Mouse (Mus musculus) CD8-positive naive resting alpha-beta T cell, adult 57 days (primary cell): ENCODE measurements around the gene Olfr1262. TPM values are rescaled to one million over a fixed set of nuclear protein-coding genes. Genes with fewer than 3 reads are reported as not detected.

ENCODE experiments used
- total RNA-seq: library from RNA; stranded (reverse); gene quantifications from one replicate; pipeline ENCODE4 v1.2.4, GENCODE M21; 2023

Gene Olfr1262
- total RNA-seq, result not detected

GRCm38 (mm10) chr2:89999845-90000244 lies at the start of gene Olfr1262:
TSS of gene Olfr1262 (plus strand) at chr2:90000145.

GRCm38 (mm10) chr2:89974184-89974583 lies 25.8 kb upstream of the Olfr1262 start, which contains the start of gene Olfr1260:
TSS of gene Olfr1260 (plus strand) at chr2:89974340.

GRCm38 (mm10) chr2:89990921-89991320 lies 9.0 kb upstream of the Olfr1262 start, which contains the start of gene Olfr1261:
TSS of gene Olfr1261 (plus strand) at chr2:89991221.

GRCm38 (mm10) chr2:90011831-90012230 lies 11.9 kb downstream of the Olfr1262 start, which contains the start of gene Olfr1263:
TSS of gene Olfr1263 (plus strand) at chr2:90012131.

GRCm38 (mm10) chr2:90025477-90025876 lies 25.5 kb downstream of the Olfr1262 start, which contains the start of gene Olfr1264:
TSS of gene Olfr1264 (minus strand) at chr2:90025577.

GRCm38 (mm10) chr2:90035037-90035436 lies 35.1 kb downstream of the Olfr1262 start, which contains the start of gene Olfr1265:
TSS of gene Olfr1265 (plus strand) at chr2:90035337.

Other genes starting within 250 kb of the Olfr1262 start
- gene Olfr1253, start 243.1 kb upstream of the Olfr1262 start, total RNA-seq, result not detected
- gene Olfr1254, start 206.5 kb upstream of the Olfr1262 start, total RNA-seq, result not detected
- gene Olfr1255, start 188.1 kb upstream of the Olfr1262 start, total RNA-seq, result not detected
- not detected for gene Olfr1256, start 158.6 kb upstream of the Olfr1262 start, total RNA-seq
- not detected for gene Olfr48, start 151.9 kb upstream of the Olfr1262 start, total RNA-seq
- not detected for gene Olfr1257, start 121.7 kb upstream of the Olfr1262 start, total RNA-seq
- not detected for gene Olfr1258, start 72.8 kb upstream of the Olfr1262 start, total RNA-seq
- gene Olfr1259, start 51.5 kb upstream of the Olfr1262 start, total RNA-seq, result not detected
- gene Olfr1260, start 25.8 kb upstream of the Olfr1262 start, total RNA-seq, result not detected
- not detected for gene Olfr1261, start 8.9 kb upstream of the Olfr1262 start, total RNA-seq
- gene Olfr1263, start 12.0 kb downstream of the Olfr1262 start, total RNA-seq, result not detected
- gene Olfr1264, start 25.4 kb downstream of the Olfr1262 start, total RNA-seq, result not detected
- not detected for gene Olfr1265, start 35.2 kb downstream of the Olfr1262 start, total RNA-seq
- gene Olfr140, start 63.4 kb downstream of the Olfr1262 start, total RNA-seq, result not detected
- not detected for gene Olfr1269, start 121.3 kb downstream of the Olfr1262 start, total RNA-seq
- gene Olfr32, start 142.2 kb downstream of the Olfr1262 start, total RNA-seq, result not detected
- gene Olfr1270, start 152.9 kb downstream of the Olfr1262 start, total RNA-seq, result not detected
- 0.34 TPM for gene Olfr1506, start 224.3 kb downstream of the Olfr1262 start, total RNA-seq